Mouse (Mus musculus): Measurements from ENCODE around the gene Eif3c. TPM values are rescaled to one million over a fixed set of nuclear protein-coding genes. Genes with fewer than 3 reads are reported as not detected.

Gene Eif3c
- total RNA-seq, 2 experiments from 2014 or later = 172 to 177 TPM

DNA sequence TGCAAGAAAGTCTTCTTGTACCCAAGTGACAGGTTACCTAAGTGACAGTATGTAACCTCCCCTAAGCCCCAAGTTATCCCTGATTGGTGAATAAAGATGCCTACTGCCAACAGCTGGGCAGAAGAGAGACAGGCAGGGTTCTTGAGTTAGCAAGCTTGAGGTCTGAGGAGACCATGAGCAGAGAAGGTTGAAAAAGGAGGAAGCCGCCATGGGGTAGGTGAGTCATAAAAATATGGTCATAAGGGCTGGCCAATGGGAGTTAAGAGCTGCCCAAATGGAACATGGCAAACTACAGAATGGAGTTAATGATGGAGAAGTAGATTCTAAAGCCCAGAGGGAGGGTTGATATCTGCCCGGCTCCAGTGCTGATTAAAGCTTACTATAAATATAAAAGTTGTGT lies 20.6 kb downstream of the Eif3c start:
- no peak for DNase-seq

DNA sequence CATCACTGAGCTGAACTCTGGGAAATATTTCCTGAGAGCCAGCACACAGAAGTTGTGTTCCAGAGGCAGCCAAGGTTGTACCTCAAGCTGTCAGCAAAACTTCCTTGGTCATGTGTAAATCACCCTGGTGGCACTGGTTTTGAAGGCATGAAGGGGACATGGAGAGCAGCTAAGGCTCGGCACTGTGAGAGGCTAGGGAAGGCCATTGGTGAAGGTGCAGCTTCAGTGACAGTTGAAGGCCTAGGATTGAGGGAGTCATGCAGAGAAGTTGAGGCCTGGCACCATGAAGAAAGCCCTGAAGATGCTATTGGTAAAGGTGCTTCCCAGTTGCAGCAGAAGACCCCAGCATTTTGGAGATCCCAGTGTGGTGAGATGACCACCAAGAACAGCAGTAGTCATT lies 24.6 kb downstream of the Eif3c start:
- DNase-seq = no peak

DNA sequence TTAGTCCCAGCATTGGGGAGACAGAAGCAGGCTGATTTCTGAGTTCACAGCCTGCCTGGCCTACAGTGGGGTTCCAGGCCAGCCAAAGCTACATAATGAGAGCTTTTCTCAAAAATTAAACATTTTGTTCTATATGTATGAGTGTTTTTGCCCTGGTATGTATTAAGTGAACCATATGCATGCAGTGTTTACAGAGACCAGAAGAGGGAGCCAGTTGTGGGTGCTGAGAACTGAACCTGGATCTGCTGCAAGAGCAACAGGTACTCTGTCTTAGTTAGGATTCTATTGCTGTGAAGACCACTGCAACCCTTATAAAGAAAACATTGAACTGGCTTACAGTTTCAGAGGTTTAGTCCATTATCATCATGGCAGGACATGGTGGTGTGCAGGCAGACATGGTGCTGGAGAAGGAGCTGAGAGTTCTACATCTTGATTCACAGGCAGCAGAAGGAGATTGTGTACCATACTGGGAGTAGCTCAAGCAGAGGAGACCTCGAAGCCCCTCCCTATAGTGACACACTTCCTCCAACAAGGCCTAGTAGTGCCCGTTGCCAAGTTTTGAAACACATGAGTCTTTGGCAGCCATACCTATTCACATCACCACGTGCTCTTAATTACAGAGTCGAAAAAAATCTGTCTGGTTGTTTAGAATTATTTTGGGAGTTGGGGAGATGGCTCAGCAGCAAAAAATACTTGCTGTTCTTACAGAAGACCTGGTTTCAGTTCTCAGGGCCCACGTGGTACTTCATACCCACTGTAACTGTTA lies 28.2 kb downstream of the Eif3c start:
- DNase-seq = no peak

DNA sequence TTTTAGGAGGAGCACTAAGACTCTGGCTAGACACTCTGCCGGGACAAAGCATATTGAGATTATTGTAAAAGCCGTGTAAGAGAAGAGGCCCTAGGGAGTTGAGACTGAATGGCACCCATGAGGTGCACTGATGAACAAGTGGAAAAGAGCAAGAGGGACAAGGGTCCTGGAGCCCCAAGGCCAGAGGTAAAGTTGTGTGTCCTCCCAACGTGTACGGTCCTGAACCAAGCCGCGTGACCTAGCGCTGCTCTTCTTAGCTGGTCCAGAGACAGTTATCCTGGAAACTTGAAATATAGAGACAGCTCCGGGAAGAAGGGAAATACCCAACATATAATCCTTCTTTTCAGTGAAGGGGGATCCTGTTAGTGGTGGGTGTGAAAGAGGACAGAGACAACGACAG lies 29.7 kb downstream of the Eif3c start:
- DNase-seq = no peak

DNA sequence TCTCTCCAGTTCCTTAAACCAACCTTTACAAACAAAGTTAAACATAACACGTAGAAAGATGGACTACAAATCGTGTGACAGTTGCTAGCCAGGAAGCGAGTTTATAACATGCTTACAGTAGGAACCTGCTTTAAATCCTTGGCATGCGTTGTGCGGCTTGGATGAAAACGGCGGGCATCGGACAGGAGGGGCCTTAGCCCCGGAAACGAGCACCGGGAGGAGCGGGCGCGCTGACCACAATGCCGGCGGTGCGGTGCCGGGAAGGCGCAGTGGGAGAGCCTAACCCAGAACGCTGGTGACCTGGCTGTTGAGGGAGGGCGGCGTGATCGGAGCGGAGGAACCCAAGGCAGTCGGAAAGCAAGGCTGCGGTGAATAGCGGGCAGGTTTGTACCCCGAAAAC lies 30.4 kb downstream of the Eif3c start:
- DNase-seq = no peak

DNA sequence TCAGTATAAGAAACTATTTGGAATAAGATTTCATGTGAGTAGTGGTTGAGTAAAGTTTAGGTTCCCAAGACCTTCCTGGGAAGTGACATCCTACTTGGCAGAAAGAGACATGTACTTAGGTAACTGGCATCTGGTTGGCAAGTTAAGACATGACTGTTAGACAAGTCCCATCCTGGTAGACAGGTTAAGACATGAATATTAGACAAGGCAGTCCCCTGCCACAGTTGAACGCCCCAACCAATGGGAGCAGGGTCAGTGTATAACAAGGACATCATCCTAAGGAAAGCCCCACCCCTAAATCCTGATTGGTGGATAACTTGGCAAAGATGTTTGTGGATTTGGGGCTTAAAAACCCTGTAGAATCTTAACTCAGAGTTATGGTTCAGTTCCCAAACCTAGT lies 32.8 kb downstream of the Eif3c start:
- no peak for DNase-seq

DNA sequence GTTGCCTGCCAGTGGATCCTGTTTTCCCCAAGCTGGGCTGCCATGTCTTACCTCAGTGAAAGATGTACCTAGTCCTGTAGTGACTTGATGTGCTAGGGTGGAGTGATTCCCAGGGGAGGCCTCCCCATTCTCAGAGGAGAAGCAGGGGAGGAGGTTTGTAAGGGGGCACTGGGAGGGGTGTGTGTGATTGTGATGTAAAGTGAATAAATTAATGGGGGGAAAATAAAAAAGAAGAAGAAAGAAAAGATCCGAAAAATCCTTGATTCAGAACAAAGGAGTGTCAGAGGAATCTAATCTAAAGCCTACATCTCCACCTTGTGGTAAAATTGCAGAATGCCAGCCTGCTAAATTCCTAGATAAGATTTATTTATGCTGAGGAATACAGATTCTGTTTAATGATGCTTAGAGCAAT lies 38.0 kb downstream of the Eif3c start:
- DNase-seq = no peak

DNA sequence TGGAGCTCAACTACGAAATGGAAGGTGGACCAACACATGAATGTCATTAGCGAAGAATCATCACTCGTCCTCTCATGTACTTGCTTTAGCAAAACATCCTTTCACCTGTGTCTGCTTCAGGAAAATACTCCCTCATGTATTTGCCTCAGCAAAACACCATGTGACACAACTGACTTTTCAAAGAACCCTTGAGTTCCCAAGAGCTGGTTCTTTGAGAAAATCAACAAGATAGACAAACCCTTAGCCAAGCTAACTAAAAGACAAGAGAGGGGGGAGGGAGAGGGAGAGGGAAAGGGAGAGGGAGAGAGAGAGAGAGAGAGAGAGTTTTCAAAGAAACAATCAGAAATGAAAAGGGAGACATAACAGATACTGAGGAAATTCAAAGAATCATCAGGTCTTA lies 42.9 kb downstream of the Eif3c start:
- no peak for DNase-seq

DNA sequence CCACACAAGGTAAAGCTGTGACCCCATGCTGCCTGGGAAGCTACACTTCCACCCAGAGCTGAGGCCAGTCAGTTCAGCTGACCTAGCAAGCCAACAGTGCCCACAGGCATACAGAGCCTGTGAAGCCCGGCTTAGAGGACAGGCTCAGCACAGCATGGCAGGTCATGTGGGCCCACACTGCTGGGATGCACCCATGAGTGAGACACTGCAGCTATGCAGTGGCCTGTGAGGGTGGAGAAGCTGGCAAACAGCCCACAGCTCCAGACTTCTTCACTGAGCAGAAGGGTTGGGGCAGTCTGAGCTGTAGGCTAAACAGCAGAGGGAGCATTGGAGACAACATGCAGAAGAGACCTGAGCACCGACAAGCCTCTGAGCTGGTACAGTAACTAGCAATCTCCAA lies 46.7 kb downstream of the Eif3c start:
- peak in 1 of 2 experiments; percentile 22 for DNase-seq

DNA sequence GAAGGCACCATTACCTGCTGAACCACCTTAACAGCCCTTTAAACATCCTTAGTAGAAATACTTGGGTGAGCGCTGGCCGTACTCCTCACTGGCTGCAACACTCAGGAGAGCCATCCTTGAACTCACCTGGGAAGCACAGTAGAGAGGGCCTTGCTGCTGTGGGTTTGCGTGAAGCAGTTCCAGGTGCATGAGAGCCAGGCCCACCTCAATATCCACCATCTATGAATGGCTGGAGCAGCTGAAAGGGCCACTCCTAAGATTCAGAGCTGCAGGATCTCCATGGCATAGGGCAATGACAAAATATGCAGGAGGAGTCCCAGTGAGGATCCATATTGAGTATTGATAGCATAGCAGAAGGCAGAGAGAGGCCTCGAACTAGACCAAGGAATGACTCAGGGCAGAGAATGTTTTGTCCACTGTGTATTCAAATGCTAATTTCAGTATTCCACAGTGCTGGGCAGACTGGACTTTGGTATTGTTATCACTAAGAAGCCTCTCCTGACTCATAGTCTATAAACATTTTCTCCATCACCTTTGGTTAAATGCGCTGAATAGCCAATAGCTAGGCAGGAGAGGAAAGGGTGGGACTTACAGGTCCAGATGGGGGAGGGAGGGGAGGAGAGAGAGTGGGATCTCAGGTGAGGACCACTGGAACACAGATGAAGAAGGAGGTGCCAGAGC lies 47.8 kb downstream of the Eif3c start:
- DNase-seq = no peak

DNA sequence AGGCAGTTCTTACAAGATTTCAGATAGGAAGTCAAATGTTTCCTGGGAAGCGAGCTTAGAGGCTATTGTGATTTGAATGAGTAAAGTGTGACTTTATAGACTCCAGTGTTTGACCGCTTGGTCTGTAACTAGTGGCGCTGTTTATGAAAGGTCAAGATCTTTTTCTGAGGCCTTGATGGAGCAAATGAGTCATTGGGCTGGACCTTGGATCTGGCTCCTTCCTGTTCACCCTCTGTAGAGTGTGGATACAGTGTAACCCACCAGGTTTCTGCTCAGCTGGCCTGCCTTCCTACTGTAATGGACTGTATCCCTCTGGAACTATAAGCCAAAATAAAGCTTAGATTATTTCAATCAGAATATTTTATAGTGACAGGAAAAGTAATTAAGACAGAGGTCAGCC lies 54.9 kb downstream of the Eif3c start:
- DNase-seq = no peak

DNA sequence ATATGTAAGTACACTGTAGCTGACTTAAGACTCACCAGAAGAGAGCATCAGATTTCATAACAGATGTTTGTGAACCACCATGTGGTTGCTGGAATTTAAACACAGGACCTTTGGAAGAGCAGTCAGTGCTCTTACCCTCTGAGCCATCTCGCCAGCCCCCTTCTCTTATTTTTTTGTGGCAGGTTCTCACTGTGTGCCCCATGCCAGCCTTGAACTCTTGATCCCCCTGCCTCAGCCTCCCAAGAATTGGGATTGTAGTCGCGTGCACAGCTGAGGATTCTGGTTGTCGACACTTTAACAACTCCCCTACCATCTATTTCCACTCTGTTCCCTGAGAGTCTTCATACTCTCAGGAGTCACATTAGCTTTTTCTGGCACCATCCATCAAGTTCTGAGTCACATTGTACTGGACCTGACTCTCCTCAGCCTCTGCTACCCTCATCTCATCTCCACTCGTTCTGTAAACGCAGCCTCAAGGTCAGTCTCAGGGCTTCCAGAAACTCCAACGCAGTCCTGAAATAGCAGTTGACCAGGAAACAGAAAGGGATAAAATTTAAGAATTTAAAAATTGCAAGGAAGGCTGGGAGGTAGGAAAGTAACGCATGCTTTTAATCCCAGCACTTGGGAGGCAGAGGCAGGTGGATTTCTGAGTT lies 59.0 kb downstream of the Eif3c start:
- DNase-seq = no peak

DNA sequence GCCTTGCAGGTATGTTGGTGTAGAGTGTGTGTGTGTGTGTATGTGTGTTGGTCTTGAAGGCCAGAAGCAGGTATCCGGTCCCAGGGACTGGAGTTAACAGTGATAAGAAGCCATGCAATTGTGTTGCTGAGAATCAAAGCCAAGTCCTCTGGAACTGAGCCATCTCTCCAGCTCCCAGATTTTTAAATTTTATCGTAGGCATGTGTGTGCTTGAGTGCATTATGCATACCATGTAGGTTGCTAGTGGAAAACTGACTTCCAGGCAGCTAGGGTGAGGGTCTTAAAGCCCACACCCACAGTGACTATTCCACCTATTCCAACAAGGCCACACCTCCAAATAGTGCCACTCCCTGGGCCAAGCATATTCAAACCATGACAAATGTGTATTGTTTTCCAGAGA lies 61.3 kb downstream of the Eif3c start:
- no peak for DNase-seq

DNA sequence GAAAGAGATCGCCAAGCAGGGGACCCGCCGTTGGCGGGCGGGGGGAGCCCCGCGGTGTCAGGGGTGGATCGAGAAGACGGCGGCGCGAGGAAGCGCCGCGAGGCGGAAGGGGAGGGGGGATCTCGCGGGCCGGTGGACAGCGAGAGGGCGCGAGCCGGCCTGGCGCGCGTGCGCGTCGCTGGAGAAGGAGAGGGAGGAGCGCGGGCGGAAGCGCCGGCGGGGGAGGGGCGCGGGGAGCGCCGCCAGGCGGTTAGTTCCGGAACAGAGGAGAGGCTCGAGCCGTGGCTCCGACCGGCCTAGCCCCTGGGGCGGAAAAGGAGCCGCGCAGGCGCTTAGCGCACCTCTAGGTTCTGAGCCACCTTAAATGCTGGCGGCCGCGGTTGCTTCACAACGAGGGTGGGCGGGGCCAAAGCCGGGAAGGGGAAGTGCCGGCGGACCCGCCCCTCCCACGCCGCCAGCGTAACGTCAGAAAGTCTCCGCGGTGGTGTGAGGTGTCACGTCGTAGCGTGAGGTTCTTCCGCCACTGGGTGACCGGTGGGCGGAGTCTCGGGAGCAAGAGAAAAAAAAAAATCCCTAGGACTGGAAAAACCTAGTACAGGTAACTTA lies 62.8 kb downstream of the Eif3c start, which contains the start of gene Atxn2l:
TSS of gene Atxn2l (minus strand) at position 165 of the 606 bp plus-strand sequence.
- peak; percentile 99 for DNase-seq

DNA sequence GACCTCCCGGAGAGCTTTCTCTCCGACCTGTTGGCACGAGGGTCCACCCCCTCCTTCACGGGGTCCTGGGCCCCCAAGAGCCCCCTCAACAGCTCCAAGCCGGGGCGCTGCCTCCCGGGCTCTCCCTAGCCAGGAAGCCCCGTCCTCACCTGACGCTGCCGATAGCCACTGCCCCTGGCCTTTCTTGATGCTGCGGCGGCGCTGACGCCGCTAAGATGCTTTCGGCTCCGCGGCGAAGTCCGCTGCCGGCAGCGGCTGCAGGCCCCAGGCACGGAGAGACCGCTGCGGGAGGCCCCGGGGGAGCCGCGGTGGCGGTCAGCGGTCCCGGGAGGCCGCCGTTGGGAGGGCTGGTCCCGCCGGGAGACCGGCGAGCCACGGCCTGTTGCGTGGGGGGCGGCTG lies 63.5 kb downstream of the Eif3c start:
- no peak for DNase-seq

DNA sequence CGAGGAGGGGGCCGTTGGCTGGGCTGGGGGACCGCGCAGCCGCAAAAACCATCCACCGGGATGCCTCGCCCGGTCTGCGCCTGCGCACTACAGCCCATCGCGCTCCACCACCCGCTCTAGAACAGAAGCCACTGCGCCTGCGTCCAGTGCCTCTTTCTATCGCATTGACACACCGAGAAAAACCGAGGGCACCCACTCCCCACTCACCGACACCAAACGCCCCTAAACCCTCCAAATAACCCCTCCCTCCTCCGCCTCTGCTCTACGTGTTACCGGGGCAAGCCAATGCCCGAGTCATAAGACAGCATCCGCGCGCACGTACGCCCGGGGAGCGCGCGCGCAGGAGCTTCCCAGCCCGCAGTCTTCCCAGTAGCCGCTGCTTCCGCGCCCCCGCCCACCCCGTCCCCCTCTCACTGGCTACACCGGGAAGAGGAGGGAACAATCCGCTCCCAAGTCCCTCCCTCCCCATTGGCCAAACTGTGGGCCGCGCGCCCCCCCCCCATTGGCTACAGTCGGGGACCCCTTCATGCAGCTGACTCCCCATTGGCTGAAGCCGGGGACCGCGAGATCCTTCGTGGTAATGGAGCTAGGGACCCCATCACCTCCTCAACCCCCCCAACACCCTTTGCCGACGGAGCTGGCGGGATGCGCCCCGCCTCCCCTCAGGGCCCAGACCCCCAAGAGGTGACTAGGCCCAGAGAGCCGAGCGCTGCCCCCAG lies 64.0 kb downstream of the Eif3c start:
- peak; percentile 93 to 94 for DNase-seq

DNA sequence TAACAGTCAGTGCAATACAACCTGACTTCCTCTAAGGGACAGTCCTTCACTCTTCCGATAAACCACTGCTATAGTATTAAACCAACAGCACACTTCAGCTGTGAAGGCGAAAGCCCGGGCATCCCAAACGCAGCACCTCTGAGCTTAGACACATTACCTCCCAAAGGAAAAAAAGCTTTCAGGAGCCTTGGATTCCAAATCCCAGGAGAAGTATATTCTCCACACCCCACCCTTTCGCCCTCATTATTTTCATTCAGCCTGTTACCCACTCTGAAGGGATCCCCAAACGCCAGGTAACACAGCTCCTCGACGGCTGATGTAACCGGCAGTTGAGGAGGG lies 64.6 kb downstream of the Eif3c start:
- no peak for DNase-seq

DNA sequence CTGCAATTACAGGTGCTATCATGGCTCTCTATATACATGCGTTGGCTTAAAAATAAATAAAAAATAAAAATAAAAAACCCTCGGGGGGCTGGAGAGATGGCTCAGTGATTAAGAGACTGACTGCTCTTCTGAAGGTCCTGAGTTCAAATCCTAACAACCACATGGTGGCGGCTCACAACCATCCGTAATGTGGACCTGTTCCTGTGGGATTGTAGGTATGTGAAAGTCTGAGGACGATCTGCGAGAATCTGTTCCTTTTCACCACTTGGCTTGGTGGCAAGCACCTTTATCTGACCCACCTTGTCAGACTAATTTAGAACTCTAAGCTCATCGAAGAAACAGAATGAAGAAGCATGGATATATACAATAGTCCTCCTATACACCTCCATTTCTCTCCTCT lies 66.8 kb downstream of the Eif3c start:
- no peak for DNase-seq

DNA sequence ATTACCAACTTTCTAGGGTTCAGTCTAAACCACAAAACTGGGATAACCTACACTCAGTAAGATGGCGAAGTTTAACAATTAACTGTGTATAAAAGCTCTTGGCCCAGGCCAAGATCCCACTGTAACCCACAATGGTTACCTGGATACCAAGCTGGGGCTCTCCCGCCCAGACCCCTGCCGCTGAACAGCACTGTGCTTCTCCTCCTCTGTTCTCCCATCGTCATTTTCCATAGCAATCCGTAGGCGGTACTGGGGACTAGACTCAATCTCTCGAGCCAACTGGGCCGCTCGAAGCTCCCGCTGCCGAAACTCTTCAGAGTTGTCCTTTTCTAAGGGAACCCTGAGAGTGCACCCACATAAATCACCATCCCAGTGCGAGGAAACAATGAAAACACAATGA lies 68.2 kb downstream of the Eif3c start:
- DNase-seq = no peak

DNA sequence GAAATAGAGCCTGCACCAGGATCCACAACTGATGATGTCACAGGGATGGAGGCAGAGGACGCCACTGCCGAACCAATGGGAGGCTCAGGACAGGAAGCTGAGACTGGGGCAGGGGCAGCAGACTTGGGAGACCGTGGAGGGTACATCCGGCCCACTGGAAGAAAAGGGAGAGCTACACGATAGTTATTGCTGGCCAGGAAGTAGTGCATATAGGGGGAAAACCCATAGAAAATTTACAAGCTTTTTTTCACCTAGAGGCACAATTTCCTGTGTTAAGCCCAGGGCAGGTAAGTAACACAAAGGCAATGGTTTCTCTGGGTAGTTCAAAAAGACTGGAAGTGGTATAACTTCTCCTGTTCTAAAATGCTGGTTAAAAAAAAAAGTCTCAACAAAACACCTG lies 69.7 kb downstream of the Eif3c start:
- DNase-seq = no peak
